Mouse (Mus musculus): ENCODE results near the gene Cd9. TPM values are rescaled to one million over a fixed set of nuclear protein-coding genes. Genes with fewer than 3 reads are reported as not detected.

The Cd9 gene
- total and polyA plus RNA-seq, 3 experiments, result 12.1 to 27.5 (median 21.6) TPM

GRCm38 (mm10) chr6:125423099-125423498, 71.5 kb downstream of the Cd9 start:
- dilution Hi-C loops (cut with MboI; ENCODE audit: extremely low pct_ligation_motif_present, extremely low pct_unique_long_range_greater_than_20kb, low sequenced_read_pairs), result no loop called here
- H3K9ac ChIP-seq (ENCODE audit: insufficient read depth, low read depth), result no peak overlapping the region

DNA sequence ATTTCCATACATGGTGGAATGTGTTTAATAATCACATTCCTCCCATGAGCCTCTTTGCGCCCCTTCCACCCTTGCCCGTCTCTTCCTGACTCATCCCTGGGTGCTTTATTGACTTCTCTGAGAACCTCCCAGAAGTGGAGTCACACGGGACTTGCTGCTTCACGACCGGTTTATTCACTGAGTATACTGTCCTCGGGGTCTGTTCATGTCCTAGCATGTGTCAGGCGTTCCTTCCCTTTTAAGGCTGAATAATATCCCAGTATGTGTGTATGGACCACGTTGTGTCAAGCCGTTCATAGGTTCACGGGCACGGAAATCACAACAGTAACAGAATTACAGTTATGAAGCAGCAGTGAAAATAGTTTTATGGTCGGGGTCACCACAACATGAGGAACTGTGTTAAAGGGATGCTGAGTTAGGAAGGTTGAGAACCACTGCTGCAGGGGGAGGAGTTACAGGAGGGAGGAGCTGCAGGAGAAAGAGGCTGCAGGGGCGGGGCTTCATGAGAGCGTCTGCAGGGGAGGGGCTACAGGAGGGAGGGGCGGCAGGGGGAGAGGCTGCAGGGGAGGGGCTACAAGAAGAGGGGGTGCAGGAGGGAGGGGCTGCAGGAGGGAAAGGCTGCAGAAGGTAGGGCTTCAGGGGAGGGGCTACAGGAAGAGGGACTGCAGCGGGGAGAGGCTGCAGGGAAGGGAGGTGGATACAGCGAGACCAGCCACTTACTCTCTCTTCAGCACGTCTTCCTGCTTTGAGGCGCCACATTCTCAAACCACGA, 72.4 kb downstream of the Cd9 start:
- Histone ChIP-seq H3K9ac (ENCODE audit: insufficient read depth, low read depth) (no peak overlapping the region), H3K36me3 (replicated peaks in 1 of 2; ENCODE audit: control insufficient read depth in 1 of 2, insufficient read depth in 1 of 2, low read length in 1 of 2) (no peaks in the 10 kb centered on the region), H3K27me3 (replicated peaks) (peaks cover 50% of the 10 kb centered on the region), H3K4me3 (replicated peaks in 1 of 3; ENCODE audit: low read depth in 2 of 3, low read length in 2 of 3, poor library complexity in 1 of 3) (no peak overlapping the region), H3K9me3 (replicated peaks; ENCODE audit: low read length) (no peaks in the 10 kb centered on the region), H3K4me1 (ENCODE audit: control insufficient read depth in 1 of 2, insufficient read depth in 2 of 2) (peaks cover 10 to 17% of the 10 kb centered on the region in 2 experiments; a peak in 3 of 4 replicates), H3K4me2 (ENCODE audit: insufficient read depth, low read depth, poor library complexity, severe bottlenecking) (peak overlapping the region; percentile 56), H3K27ac (ENCODE audit: insufficient read depth, low read depth) (no peak overlapping the region), H3K79me2 (replicated peaks; ENCODE audit: control insufficient read depth, extremely low read depth, insufficient read depth, poor library complexity, severe bottlenecking) (no peaks in the 10 kb centered on the region)
- in situ Hi-C loops (cut with MboI; ENCODE audit: low pct_ligation_motif_present, low pct_unique_long_range_greater_than_20kb, low sequenced_read_pairs) (loop anchor here (5.0 kb wide), 1 partner anchor 180 kb away; no protein-coding TSS in a partner anchor), dilution Hi-C loops (cut with MboI; ENCODE audit: extremely low pct_ligation_motif_present, extremely low pct_unique_long_range_greater_than_20kb, low sequenced_read_pairs) (no loop called here)
- DNase-seq (ENCODE audit: extremely low read depth), result peak; percentile 39
- no peak for TF ChIP-seq IRF4 (IDR thresholded peaks at IDR 0.05; ENCODE audit: low read depth, low read length)
- TF ChIP-seq MYC (IDR thresholded peaks at IDR 0.05; ENCODE audit: low read depth, low read length), result no peak
- TF ChIP-seq ZMIZ1 (IDR thresholded peaks at IDR 0.05; ENCODE audit: low read depth, low read length), result no peak
- TF ChIP-seq SIN3A (IDR thresholded peaks at IDR 0.05; ENCODE audit: low read length), result no peak
- TF ChIP-seq ZC3H11A (IDR thresholded peaks at IDR 0.05; ENCODE audit: low read depth, low read length), result no peak
- TF ChIP-seq BHLHE40 (IDR thresholded peaks at IDR 0.05; ENCODE audit: low read depth, low read length), result no peak
- TF ChIP-seq MEF2A (IDR thresholded peaks at IDR 0.05; ENCODE audit: borderline replicate concordance, low read depth, low read length), result no peak
- no peak for TF ChIP-seq ZNF384 (IDR thresholded peaks at IDR 0.05; ENCODE audit: low read depth, low read length)
- TF ChIP-seq E2F4 (IDR thresholded peaks at IDR 0.05; ENCODE audit: insufficient replicate concordance, low read depth, low read length), result no peak

More at GRCm38 (mm10) chr6:125423099-125423498, 71.5 kb downstream of the Cd9 start:
- DNase-seq (ENCODE audit: extremely low read depth), result no peak
- Histone ChIP-seq H3K79me2 (replicated peaks; ENCODE audit: control insufficient read depth, extremely low read depth, insufficient read depth, poor library complexity, severe bottlenecking) (no peaks in the 10 kb centered on the region), H3K4me1 (ENCODE audit: control insufficient read depth in 1 of 2, insufficient read depth in 2 of 2) (peaks cover 10 to 17% of the 10 kb centered on the region in 2 experiments; a peak in 3 of 4 replicates), H3K9me3 (replicated peaks; ENCODE audit: low read length) (no peaks in the 10 kb centered on the region), H3K27me3 (replicated peaks) (peaks cover 46% of the 10 kb centered on the region), H3K4me2 (ENCODE audit: insufficient read depth, low read depth, poor library complexity, severe bottlenecking) (no peak overlapping the region), H3K27ac (ENCODE audit: insufficient read depth, low read depth) (no peak overlapping the region), H3K4me3 (replicated peaks in 1 of 3; ENCODE audit: low read depth in 2 of 3, low read length in 2 of 3, poor library complexity in 1 of 3) (no peak overlapping the region), H3K36me3 (replicated peaks in 1 of 2; ENCODE audit: control insufficient read depth in 1 of 2, insufficient read depth in 1 of 2, low read length in 1 of 2) (no peaks in the 10 kb centered on the region)
- TF ChIP-seq ZMIZ1 (IDR thresholded peaks at IDR 0.05; ENCODE audit: low read depth, low read length) (no peak), SIN3A (IDR thresholded peaks at IDR 0.05; ENCODE audit: low read length) (no peak), CHD2 (IDR thresholded peaks at IDR 0.05; ENCODE audit: low read length) (no peak), PAX5 (IDR thresholded peaks at IDR 0.05; ENCODE audit: low read length) (no peak), TBP (conservative IDR thresholded peaks at IDR 0.05; ENCODE audit: low read depth, low read length) (no peak), RCOR1 (conservative IDR thresholded peaks at IDR 0.05; ENCODE audit: low read depth, low read length) (no peak), HCFC1 (IDR thresholded peaks at IDR 0.05; ENCODE audit: low read depth, low read length) (no peak), RAD21 (IDR thresholded peaks at IDR 0.05; ENCODE audit: low read depth, low read length) (no peak), ZC3H11A (IDR thresholded peaks at IDR 0.05; ENCODE audit: low read depth, low read length) (no peak), MEF2A (IDR thresholded peaks at IDR 0.05; ENCODE audit: borderline replicate concordance, low read depth, low read length) (no peak), NELFE (IDR thresholded peaks at IDR 0.05; ENCODE audit: low read depth, low read length) (no peak), BHLHE40 (IDR thresholded peaks at IDR 0.05; ENCODE audit: low read depth, low read length) (no peak), POLR2A (IDR thresholded peaks at IDR 0.05; ENCODE audit: low read depth, low read length) (no peak)
- in situ Hi-C loops (cut with MboI; ENCODE audit: low pct_ligation_motif_present, low pct_unique_long_range_greater_than_20kb, low sequenced_read_pairs), result loop anchor here (5.0 kb wide), 1 partner anchor 179 kb away; no protein-coding TSS in a partner anchor

All from CH12.LX (cell line).